Mouse (Mus musculus) thymus, adult 2 months (tissue): ENCODE results near the gene Akap4.

Source experiments
- CTCF ChIP-seq: fragments of 200-500 bp; IDR thresholded peaks from 2 replicates; pipeline ENCODE4 v1.5.1; 2012; ENCODE audit warnings: mild to moderate bottlenecking, control low read depth, low read length, moderate library complexity, borderline replicate concordance; ENCODE audit not compliant: control insufficient read depth, poor library complexity, insufficient read depth; ENCODE audit errors: extremely low read depth
- POLR2A ChIP-seq: fragments of 200-500 bp; IDR thresholded peaks from 2 replicates; pipeline ENCODE4 v1.6.1; 2012; ENCODE audit warnings: mild to moderate bottlenecking, low read length, control low read depth, moderate library complexity; ENCODE audit not compliant: control insufficient read depth, poor library complexity, insufficient read depth; ENCODE audit errors: extremely low read depth

DNA sequence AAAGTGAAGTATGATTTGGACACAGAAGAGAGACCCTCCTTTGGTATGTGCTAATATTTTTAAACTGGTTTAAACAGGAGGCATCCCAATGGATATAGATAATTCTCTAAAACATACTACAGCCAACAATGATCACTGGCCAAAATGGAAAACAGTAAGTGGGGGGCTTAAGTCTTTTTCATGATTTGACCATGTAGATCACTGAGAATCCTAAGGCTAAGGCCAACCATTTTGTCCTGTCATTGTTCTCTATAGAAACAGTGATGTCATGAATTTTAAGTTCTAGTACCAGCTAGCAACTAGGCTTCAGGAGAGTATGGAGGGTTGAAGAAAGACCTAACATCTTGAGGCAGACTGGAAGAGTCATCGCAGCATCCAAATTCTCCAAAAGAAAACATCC, at the start of gene Akap4:
- no peak for TF ChIP-seq CTCF
- TF ChIP-seq POLR2A: no peak
